Mouse (Mus musculus) right cerebral cortex, postnatal 25 days (tissue): ENCODE measurements at regions not wholly inside any gene's neighbourhood (a gene's known extent, or its start where the extent isn't known, plus 50 kb on each side); places are given as distances from the start of the nearest gene placed in this dataset.
A peak's percentile ranks its signal among the peaks of the same experiment; 100 is the strongest.

Experiments used
- DNase-seq: peaks from one replicate; pipeline ENCODE4 v3.0.0; 2022

GRCm38 (mm10) chr12:68242683-68243082 lies 916.3 kb downstream of the Rps29 start:
- no peak for DNase-seq

GRCm38 (mm10) chr12:68231803-68232202 lies 927.2 kb downstream of the Rps29 start:
- peak; percentile 13 for DNase-seq

- no peak for DNase-seq
Observed at GRCm38 (mm10) chr12:68217091-68217490, 941.9 kb downstream of the Rps29 start.

DNA sequence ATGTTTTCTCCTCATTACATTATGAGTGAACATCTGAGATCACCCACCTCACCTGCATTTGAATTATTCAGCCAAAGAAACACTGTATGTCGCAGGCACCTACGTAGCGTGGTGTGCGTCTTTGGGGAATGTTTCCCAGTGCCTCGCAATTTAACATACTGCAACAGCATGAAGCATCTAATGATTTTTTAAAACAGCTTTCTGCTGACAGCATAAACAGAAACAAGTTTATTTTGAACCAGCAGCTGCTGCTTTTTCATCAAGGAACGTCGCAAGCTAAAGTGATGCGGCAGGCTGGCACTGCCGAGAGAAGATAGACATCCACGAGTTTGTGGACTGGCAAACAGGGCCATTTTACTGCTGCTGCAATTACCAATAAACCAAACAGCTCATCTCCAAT lies 950.7 kb downstream of the Rps29 start:
- DNase-seq: no peak

- no peak for DNase-seq
Observed at GRCm38 (mm10) chr12:68183858-68184257, 961.5 kb upstream of the Mdga2 start.

GRCm38 (mm10) chr12:68161317-68161716 lies 939.0 kb upstream of the Mdga2 start:
- no peak for DNase-seq

DNA sequence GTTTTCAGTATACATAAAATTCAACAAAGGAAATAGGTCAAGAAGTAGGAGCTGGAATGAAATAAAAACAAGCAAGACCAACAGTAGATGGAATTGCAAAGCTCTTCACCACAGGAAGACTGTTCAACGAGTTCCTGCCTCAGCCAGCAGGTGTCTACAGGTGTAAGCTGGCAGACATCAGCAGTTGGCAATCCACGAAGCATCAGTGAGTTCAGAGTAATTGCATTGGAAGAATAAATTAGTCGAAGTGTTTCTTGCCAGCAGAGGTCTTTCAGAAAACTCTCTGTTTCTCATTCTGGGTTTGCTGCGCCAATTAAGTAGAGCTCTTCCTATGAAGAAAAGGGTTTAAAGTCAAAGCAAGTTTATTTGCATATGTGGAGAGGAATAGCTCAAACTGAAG lies 925.7 kb upstream of the Mdga2 start:
- no peak for DNase-seq

GRCm38 (mm10) chr12:68139831-68140230 lies 917.5 kb upstream of the Mdga2 start:
- DNase-seq: no peak

GRCm38 (mm10) chr12:68131776-68132175 lies 909.4 kb upstream of the Mdga2 start:
- no peak for DNase-seq

- no peak for DNase-seq
Observed at GRCm38 (mm10) chr12:68115762-68116161, 893.4 kb upstream of the Mdga2 start.
